Mouse (Mus musculus) MEL (cell line): ENCODE measurements around the gene Camta1. TPM values are rescaled to one million over a fixed set of nuclear protein-coding genes. Genes with fewer than 3 reads are reported as not detected.

Experiments used
- DNase-seq: peaks from one replicate; pipeline ENCODE4 v3.0.0; 2011; ENCODE audit warnings: low read depth, low spot score
- H3K27ac ChIP-seq: 2 replicates; pipeline ENCODE4 v1.5.1; 2012; ENCODE audit warnings: low read depth, mild to moderate bottlenecking, control low read depth, low read length, moderate library complexity; ENCODE audit not compliant: control insufficient read depth
- H3K27me3 ChIP-seq, 2 experiments: fragments of 150-350 bp in 1 of 2; sonication (generic) in 1 of 2; 2 replicates each; pipeline ENCODE4 v1.6.1; 2012; ENCODE audit warnings: low read length in 2 of 2, mild to moderate bottlenecking in 2 of 2, improper control_type of control experiment in 1 of 2, moderate library complexity in 1 of 2; ENCODE audit not compliant: insufficient read depth in 2 of 2, control insufficient read depth in 1 of 2
- H3K36me3 ChIP-seq, 2 experiments: 2 replicates each; pipeline ENCODE4 v1.6.1; 2012 to 2014; ENCODE audit warnings: low read length in 2 of 2, improper control_type of control experiment in 1 of 2, inconsistent platforms in 1 of 2, mild to moderate bottlenecking in 1 of 2; ENCODE audit not compliant: insufficient read depth in 2 of 2, control insufficient read depth in 1 of 2
- H3K4me1 ChIP-seq, 2 experiments: fragments of 150-350 bp in 1 of 2; sonication (generic) in 1 of 2; 2 replicates each; pipeline ENCODE4 v1.6.1; 2012; ENCODE audit warnings: low read length in 2 of 2, improper control_type of control experiment in 1 of 2, mild to moderate bottlenecking in 1 of 2; ENCODE audit not compliant: insufficient read depth in 2 of 2, control insufficient read depth in 1 of 2
- H3K4me3 ChIP-seq, 2 experiments: fragments of 150-350 bp in 1 of 2; sonication (generic) in 1 of 2; 2 replicates each; pipeline ENCODE4 v1.5.1; 2012; ENCODE audit warnings: low read depth in 2 of 2, low read length in 2 of 2, mild to moderate bottlenecking in 2 of 2, moderate library complexity in 2 of 2, control low read depth in 1 of 2, improper control_type of control experiment in 1 of 2; ENCODE audit not compliant: control insufficient read depth in 1 of 2, insufficient read depth in 1 of 2
- H3K79me2 ChIP-seq: 2 replicates; pipeline ENCODE4 v1.6.1; 2012; ENCODE audit warnings: mild to moderate bottlenecking, low read length, moderate library complexity; ENCODE audit not compliant: control insufficient read depth, poor library complexity, insufficient read depth
- H3K9ac ChIP-seq: 2 replicates; pipeline ENCODE4 v1.6.1; 2012; ENCODE audit warnings: low read depth, mild to moderate bottlenecking, control low read depth, low read length, moderate library complexity; ENCODE audit not compliant: control insufficient read depth, poor library complexity, severe bottlenecking
- H3K9me3 ChIP-seq: fragments of 150-350 bp; sonication (generic); replicated peaks from 2 replicates; pipeline ENCODE4 v1.6.1; 2012; ENCODE audit warnings: mild to moderate bottlenecking, low read length, improper control_type of control experiment, moderate library complexity; ENCODE audit not compliant: insufficient read depth
- BHLHE40 ChIP-seq: IDR thresholded peaks from 2 replicates; pipeline ENCODE4 v1.6.1; 2012; ENCODE audit warnings: low read depth, mild to moderate bottlenecking, inconsistent platforms, low read length, improper control_type of control experiment, borderline replicate concordance
- CHD1 ChIP-seq: IDR thresholded peaks from 2 replicates; pipeline ENCODE4 v1.6.1; 2012; ENCODE audit warnings: low read depth, mild to moderate bottlenecking, inconsistent platforms, low read length, improper control_type of control experiment
- E2F4 ChIP-seq: IDR thresholded peaks from 2 replicates; pipeline ENCODE4 v1.6.1; 2011; ENCODE audit warnings: low read depth, low read length, improper control_type of control experiment, borderline replicate concordance
- EP300 ChIP-seq, 2 experiments: IDR thresholded peaks; 2 replicates each; pipeline ENCODE4 v1.6.1; 2011; ENCODE audit warnings: improper control_type of control experiment in 2 of 2, low read length in 2 of 2, low read depth in 1 of 2, mild to moderate bottlenecking in 1 of 2
- GABPA ChIP-seq: IDR thresholded peaks from 2 replicates; pipeline ENCODE4 v1.6.1; 2012; ENCODE audit warnings: low read depth, mild to moderate bottlenecking, inconsistent platforms, low read length, improper control_type of control experiment, moderate library complexity
- GATA1 ChIP-seq: IDR thresholded peaks from 2 replicates; pipeline ENCODE4 v1.6.1; 2011; ENCODE audit warnings: low read depth, low read length, improper control_type of control experiment
- HCFC1 ChIP-seq: IDR thresholded peaks from 2 replicates; pipeline ENCODE4 v1.6.1; 2012; ENCODE audit warnings: low read depth, mild to moderate bottlenecking, inconsistent platforms, low read length, improper control_type of control experiment, moderate library complexity
- MAFK ChIP-seq: IDR thresholded peaks from 2 replicates; pipeline ENCODE4 v1.6.1; 2011; ENCODE audit warnings: low read depth, mild to moderate bottlenecking, low read length, improper control_type of control experiment, borderline replicate concordance
- MAX ChIP-seq: IDR thresholded peaks from 2 replicates; pipeline ENCODE4 v1.6.1; 2011; ENCODE audit warnings: low read length, improper control_type of control experiment
- MEF2A ChIP-seq: IDR thresholded peaks from 2 replicates; pipeline ENCODE4 v1.6.1; 2014; ENCODE audit warnings: low read depth, mild to moderate bottlenecking, inconsistent platforms, low read length, improper control_type of control experiment; ENCODE audit not compliant: poor library complexity, insufficient replicate concordance, severe bottlenecking; ENCODE audit errors: extremely low read depth
- MXI1 ChIP-seq: IDR thresholded peaks from 2 replicates; pipeline ENCODE4 v1.6.1; 2011; ENCODE audit warnings: mild to moderate bottlenecking, low read depth, low read length, improper control_type of control experiment
- MYB ChIP-seq: IDR thresholded peaks from 2 replicates; pipeline ENCODE4 v1.6.1; 2011; ENCODE audit warnings: mild to moderate bottlenecking, low read depth, low read length, improper control_type of control experiment
- MYC ChIP-seq: IDR thresholded peaks from 2 replicates; pipeline ENCODE4 v1.6.1; 2011; ENCODE audit warnings: low read depth, mild to moderate bottlenecking, low read length, improper control_type of control experiment, moderate library complexity
- NELFE ChIP-seq: IDR thresholded peaks from 2 replicates; pipeline ENCODE4 v1.6.1; 2011; ENCODE audit warnings: low read depth, low read length, improper control_type of control experiment
- NRF1 ChIP-seq: IDR thresholded peaks from 2 replicates; pipeline ENCODE4 v1.6.1; 2014; ENCODE audit warnings: low read depth, mild to moderate bottlenecking, inconsistent platforms, low read length, improper control_type of control experiment, moderate library complexity; ENCODE audit not compliant: poor library complexity, insufficient read depth, severe bottlenecking
- POLR2AphosphoS2 ChIP-seq: IDR thresholded peaks from 2 replicates; pipeline ENCODE4 v1.6.1; 2011; ENCODE audit warnings: low read length, improper control_type of control experiment
- RAD21 ChIP-seq: IDR thresholded peaks from 2 replicates; pipeline ENCODE4 v1.6.1; 2011; ENCODE audit warnings: mild to moderate bottlenecking, low read depth, low read length, improper control_type of control experiment
- RCOR1 ChIP-seq: IDR thresholded peaks from 2 replicates; pipeline ENCODE4 v1.6.1; 2012; ENCODE audit warnings: low read depth, mild to moderate bottlenecking, inconsistent platforms, low read length, improper control_type of control experiment
- SMC3 ChIP-seq: IDR thresholded peaks from 2 replicates; pipeline ENCODE4 v1.6.1; 2011; ENCODE audit warnings: low read depth, low read length, improper control_type of control experiment
- TAL1 ChIP-seq: IDR thresholded peaks from 2 replicates; pipeline ENCODE4 v1.6.1; 2012; ENCODE audit warnings: mild to moderate bottlenecking, inconsistent platforms, low read length, moderate library complexity, mixed read lengths
- TBP ChIP-seq: IDR thresholded peaks from 2 replicates; pipeline ENCODE4 v1.8.0; 2011; ENCODE audit warnings: low read depth, low read length, improper control_type of control experiment
- TCF12 ChIP-seq: IDR thresholded peaks from 2 replicates; pipeline ENCODE4 v1.6.1; 2014; ENCODE audit warnings: low read depth, mild to moderate bottlenecking, inconsistent platforms, low read length, improper control_type of control experiment, moderate library complexity
- UBTF ChIP-seq: IDR thresholded peaks from 2 replicates; pipeline ENCODE4 v1.6.1; 2012; ENCODE audit warnings: low read depth, mild to moderate bottlenecking, inconsistent platforms, low read length, improper control_type of control experiment, moderate library complexity, borderline replicate concordance; ENCODE audit not compliant: insufficient read depth
- ZC3H11A ChIP-seq: IDR thresholded peaks from 2 replicates; pipeline ENCODE4 v1.6.1; 2012; ENCODE audit warnings: low read depth, mild to moderate bottlenecking, inconsistent platforms, low read length, improper control_type of control experiment
- ZMIZ1 ChIP-seq: IDR thresholded peaks from 2 replicates; pipeline ENCODE4 v1.6.1; 2012; ENCODE audit warnings: low read depth, mild to moderate bottlenecking, inconsistent platforms, low read length, improper control_type of control experiment, moderate library complexity
- polyA plus RNA-seq, 2 experiments: library from polyadenylated mRNA; stranded (reverse) in 1 of 2; unstranded in 1 of 2; fragments of >175 nt in 1 of 2; fragments of >200 nt in 1 of 2; gene quantifications; 2 replicates each; pipeline versions ENCODE4 v1.2.1 to v1.2.4; 2012; ENCODE audit warnings: low replicate concordance in 2 of 2, low read depth in 1 of 2; ENCODE audit not compliant: insufficient read length in 2 of 2, insufficient read depth in 1 of 2, missing spikeins in 1 of 2
- total RNA-seq: library from RNA; depleted of rRNA; stranded (reverse); fragments of 300-350 nt; gene quantifications from 2 replicates; pipeline ENCODE4 v1.2.3, GENCODE M21; 2012

The Camta1 gene
- total and polyA plus RNA-seq, 3 experiments, result 28.2 to 87.5 TPM; not detected in 1

DNA sequence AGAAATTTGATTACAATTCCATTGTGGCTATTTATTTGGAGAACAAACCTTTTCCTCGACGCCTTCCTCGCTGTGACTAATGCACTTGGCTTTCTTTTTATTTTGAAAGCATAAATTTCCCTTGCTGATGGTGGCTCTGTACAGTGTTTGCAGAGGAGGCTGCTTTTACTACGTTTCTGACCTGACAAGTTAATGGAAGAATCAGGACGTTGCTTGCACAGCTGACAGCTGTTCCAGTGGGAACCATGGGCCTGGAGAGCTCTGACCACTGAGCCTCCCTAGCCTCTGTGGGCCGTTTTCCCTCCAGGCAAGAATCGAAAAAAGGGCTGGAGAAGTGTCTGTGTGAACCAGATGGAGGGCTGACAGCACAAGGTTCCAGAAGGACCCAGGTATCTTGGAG is 342.7 kb downstream of the Camta1 start:
- Histone ChIP-seq H3K9ac (no peak overlapping the region), H3K4me3 (no peak overlapping the region), H3K9me3 (no peaks in the 10 kb centered on the region), H3K79me2 (no peaks in the 10 kb centered on the region), H3K27me3 (no peaks in the 10 kb centered on the region), H3K4me1 (no peaks in the 10 kb centered on the region), H3K27ac (no peak overlapping the region), H3K36me3 (no peaks in the 10 kb centered on the region)
- no peak for DNase-seq
- TF ChIP-seq RCOR1, result no peak

DNA sequence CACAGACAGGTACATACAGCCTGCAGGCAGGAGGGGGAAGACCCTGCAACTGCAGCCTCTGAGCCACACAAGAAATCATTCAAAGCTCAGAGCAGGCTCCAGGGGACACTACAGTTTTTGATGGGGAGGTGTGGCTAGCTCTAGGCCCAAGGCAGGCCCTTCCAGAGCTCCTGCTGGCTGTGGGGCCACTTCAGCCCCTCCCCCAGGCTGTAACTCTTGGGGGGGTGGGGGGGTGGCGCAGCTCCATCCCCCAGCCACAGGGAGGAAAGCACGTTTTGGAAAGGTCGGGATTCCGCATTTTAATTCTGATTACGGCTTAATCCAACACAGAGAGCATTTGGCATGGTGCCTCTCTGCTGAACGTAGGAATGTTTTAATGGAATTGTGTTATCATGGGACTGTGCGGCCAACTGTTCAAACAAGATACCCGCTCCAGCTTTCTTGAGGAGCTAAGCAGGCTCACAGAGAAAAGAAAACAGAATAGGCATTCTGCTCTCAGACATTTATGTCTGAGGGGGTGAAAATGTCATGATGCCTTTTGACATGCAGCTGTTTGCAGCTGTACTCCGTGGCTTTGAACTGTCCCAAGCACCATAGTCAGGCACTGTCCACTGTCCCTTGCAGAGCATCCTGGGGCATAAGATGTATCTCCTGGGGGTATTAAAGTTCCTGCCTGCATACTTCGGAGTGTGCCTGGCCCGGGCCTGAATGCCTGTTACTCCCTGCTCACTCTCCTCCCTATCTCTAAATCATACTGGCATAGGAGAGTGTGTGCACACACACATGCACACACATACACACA is 344.5 kb downstream of the Camta1 start:
- TF ChIP-seq E2F4 (no peak), TCF12 (no peak), EP300 (IDR thresholded peaks at IDR 0.05; ENCODE audit: low read depth in 1 of 2, low read length in 2 of 2) (no peak), NRF1 (no peak), GABPA (no peak), CHD1 (no peak), TAL1 (no peak), MXI1 (no peak), ZMIZ1 (no peak), MEF2A (no peak), RCOR1 (no peak)
- H3K4me3 ChIP-seq, result no peak overlapping the region
- no peak for DNase-seq
- no peaks in the 10 kb centered on the region for H3K4me1 ChIP-seq
- H3K9me3 ChIP-seq, result no peaks in the 10 kb centered on the region
- H3K79me2 ChIP-seq, result no peaks in the 10 kb centered on the region
- no peaks in the 10 kb centered on the region for H3K36me3 ChIP-seq
- no peak overlapping the region for H3K9ac ChIP-seq
- no peak overlapping the region for H3K27ac ChIP-seq
- no peaks in the 10 kb centered on the region for H3K27me3 ChIP-seq

DNA sequence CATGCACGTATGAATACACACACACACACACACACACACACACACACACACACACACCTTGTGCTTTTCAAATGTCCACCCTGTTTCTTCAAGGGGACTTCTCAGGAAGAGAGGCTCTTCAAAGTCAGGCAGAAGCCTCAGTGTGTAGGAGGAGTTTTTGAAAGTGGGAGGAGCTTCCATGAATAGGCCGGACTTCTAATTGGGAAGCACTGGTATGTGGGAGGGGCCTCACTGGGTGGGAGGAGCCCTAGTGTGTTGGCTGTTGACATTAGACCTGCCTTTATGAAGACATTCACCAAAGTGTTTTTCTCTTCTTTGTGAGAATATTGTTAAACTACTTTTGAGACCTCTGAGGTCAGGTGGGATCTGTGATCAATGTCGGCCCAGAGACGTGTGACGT is 346.4 kb downstream of the Camta1 start:
- no peak for DNase-seq
- no peaks in the 10 kb centered on the region for H3K27me3 ChIP-seq
- no peak overlapping the region for H3K9ac ChIP-seq
- H3K4me1 ChIP-seq, result no peaks in the 10 kb centered on the region
- no peaks in the 10 kb centered on the region for H3K36me3 ChIP-seq
- H3K9me3 ChIP-seq, result no peaks in the 10 kb centered on the region
- TF ChIP-seq GATA1, result no peak
- TF ChIP-seq TBP, result no peak
- no peak for TF ChIP-seq MYB
- TF ChIP-seq TCF12, result no peak
- TF ChIP-seq BHLHE40, result no peak
- no peak for TF ChIP-seq ZC3H11A
- no peak for TF ChIP-seq CHD1
- no peak for TF ChIP-seq MYC
- no peak for TF ChIP-seq RCOR1
- TF ChIP-seq RAD21, result no peak
- TF ChIP-seq UBTF, result no peak
- TF ChIP-seq HCFC1, result no peak
- no peak for TF ChIP-seq ZMIZ1
- no peak for TF ChIP-seq POLR2AphosphoS2
- no peak for TF ChIP-seq NELFE
- TF ChIP-seq SMC3, result no peak
- TF ChIP-seq MAX, result no peak
- TF ChIP-seq MAFK, result no peak
- no peak overlapping the region for H3K27ac ChIP-seq
- H3K4me3 ChIP-seq, result no peak overlapping the region
- H3K79me2 ChIP-seq, result no peaks in the 10 kb centered on the region
